Mouse (Mus musculus) central nervous system, embryonic 11.5 days (tissue): ENCODE data around the gene Jph4. TPM values are rescaled to one million over a fixed set of nuclear protein-coding genes. Genes with fewer than 3 reads are reported as not detected.

ENCODE experiments used
- polyA plus RNA-seq: library from polyadenylated mRNA; depleted of rRNA; stranded (reverse); fragments of >200 nt; gene quantifications from 2 replicates; pipeline ENCODE4 v1.2.3, GENCODE M21; 2012; rRNA removed

The Jph4 gene
- polyA plus RNA-seq, result 12.3 and 15.7 TPM in 2 replicates

GRCm38 (mm10) chr14:55116425-55117200 lies at the start of gene Jph4:
Gene Jph4 (minus strand): TSS chr14:55116935.

DNA sequence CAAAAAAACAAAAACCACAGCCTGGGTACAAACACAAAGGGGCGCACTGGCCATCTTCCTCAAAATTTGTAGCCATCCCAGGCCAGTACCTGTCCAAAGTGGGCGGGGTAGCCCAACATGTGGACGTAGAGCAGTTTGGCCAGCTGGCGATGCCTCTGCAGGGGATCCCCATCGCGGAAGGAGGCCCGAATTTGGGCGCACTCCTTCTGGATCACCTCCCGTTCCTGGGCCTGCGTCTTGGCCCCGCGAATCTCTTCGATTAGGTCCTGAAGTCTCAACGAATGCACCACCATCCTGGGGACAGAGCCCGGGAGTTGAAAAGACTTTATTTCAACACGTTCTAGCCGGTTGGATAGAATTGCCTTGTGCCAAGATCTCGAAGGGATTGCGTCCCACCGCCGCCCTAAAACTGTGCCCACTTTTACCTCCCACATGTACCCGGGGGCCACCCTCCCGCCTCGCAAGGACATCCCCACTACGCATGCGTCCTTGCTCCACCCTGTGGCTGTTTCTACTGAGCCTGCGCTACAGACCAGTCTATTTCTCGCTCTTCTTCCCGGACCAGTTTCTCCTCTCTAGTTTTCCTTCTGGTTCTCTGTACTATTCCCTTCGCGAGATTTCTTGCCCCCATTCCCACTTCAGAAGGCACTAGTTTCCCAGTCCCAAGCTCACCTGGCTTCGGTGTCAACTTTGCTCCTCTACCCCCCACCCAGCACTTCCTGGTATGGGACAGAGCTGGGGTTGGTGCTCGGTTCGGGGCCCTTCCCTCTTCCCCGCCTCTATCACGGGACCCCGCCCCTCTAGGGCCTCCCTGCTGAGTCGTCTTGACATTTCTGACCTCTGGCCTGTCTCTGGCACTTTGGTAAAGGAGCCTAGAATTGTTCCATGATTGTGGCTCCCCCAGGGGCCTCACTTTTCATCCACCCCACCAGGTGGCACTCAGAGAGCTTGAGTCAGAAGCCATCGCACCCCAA lies 10.6 kb downstream of the Jph4 start, which contains the start of gene Ap1g2:
Ap1g2 (minus strand) TSS at position 758 of the 974 bp plus-strand sequence.

DNA sequence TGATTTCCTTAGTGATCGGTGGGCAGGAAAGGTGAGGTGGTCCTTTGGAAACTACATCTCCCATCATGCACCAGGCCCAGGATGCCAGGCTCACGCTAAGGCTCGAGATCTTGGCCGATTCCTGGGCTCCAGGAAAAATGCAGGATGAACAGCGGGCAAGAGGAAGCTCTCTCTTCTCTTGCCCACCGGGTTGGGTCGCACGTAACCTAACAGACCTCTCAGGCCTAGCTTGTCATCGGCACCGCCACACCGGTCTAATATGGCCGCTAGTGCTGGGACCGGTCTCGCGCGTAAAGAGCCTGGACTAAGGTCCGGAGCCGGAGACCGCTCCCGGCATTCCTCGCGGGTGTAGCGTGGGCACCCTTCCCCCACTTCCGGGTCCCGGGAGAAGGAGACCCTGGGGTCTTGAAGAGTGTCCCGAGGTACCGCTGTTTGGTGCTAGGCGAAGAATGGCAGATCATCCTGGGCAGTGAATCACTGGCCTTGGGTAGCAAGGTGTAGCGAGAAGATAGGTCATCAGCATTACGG lies 22.0 kb downstream of the Jph4 start, which contains the start of gene Thtpa:
Thtpa (plus strand) TSS at position 81 of the 528 bp plus-strand sequence.

DNA sequence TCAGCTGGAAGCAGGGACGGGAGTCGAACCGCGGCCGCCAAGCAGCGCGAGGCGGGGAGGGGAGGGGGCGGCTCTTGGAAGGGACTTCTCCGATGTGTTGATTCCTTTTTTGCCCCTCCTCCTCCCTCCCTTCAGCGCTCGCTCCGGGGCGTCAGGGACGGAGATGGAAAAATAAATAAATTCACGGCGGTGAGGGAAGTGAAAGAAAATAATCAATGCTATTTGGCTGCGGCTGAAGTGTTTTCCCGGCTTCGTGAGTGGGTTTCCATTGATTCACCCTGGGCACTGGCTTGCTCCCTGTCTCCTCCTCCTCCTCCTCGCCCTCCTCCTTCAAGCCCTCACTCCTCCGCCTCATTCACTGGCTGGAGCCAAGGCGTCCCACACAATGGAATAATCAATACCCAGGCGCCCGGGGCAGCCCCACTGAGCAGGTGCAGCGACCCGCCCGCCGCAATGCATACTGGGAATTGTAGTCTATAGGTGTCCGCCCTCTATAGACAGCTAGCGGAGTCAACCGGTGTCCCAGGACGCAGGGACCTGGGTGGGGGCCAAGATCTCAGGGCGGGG lies 24.6 kb downstream of the Jph4 start, which contains the start of gene Zfhx2:
Zfhx2 (minus strand) TSS at position 314 of the 567 bp plus-strand sequence.

Other genes with a start within 250 kb of the Jph4 start
- 8.0 and 11.2 TPM in 2 replicates for gene Homez, start 246.0 kb downstream of the Jph4 start, polyA plus RNA-seq
- gene Ppp1r3e, start 239.4 kb downstream of the Jph4 start, polyA plus RNA-seq, result 6.4 and 6.8 TPM in 2 replicates
- 33.6 and 40.4 TPM in 2 replicates for gene Bcl2l2, start 233.6 kb downstream of the Jph4 start, polyA plus RNA-seq
- 0.31 and 0.50 TPM in 2 replicates for gene Gm20521, start 233.5 kb downstream of the Jph4 start, polyA plus RNA-seq
- 563 and 639 TPM in 2 replicates for gene Pabpn1, start 224.4 kb downstream of the Jph4 start, polyA plus RNA-seq
- gene Slc22a17, start 203.8 kb downstream of the Jph4 start, polyA plus RNA-seq, result 183 and 215 TPM in 2 replicates
- 29.7 and 43.7 TPM in 2 replicates for gene Efs, start 190.8 kb downstream of the Jph4 start, polyA plus RNA-seq
- gene Il25, start 184.2 kb downstream of the Jph4 start, polyA plus RNA-seq, result 0.14 and 0.22 TPM in 2 replicates
- gene Cmtm5, start 180.7 kb downstream of the Jph4 start, polyA plus RNA-seq, result 0.53 and 3.1 TPM in 2 replicates
- gene Myh6, start 150.0 kb downstream of the Jph4 start, polyA plus RNA-seq, result 39.9 and 46.8 TPM in 2 replicates
- not detected in 2 replicates for gene Gm17428, start 140.0 kb downstream of the Jph4 start, polyA plus RNA-seq
- 49.1 and 69.1 TPM in 2 replicates for gene Myh7, start 122.3 kb downstream of the Jph4 start, polyA plus RNA-seq
- 74.5 and 85.9 TPM in 2 replicates for gene Ngdn, start 101.5 kb downstream of the Jph4 start, polyA plus RNA-seq
- gene Zfhx2, start 24.6 kb downstream of the Jph4 start, polyA plus RNA-seq, result 12.8 and 14.9 TPM in 2 replicates
- gene Thtpa, start 22.2 kb downstream of the Jph4 start, polyA plus RNA-seq, result 8.5 and 12.3 TPM in 2 replicates
- 8.8 and 9.0 TPM in 2 replicates for gene Ap1g2, start 10.3 kb downstream of the Jph4 start, polyA plus RNA-seq
- gene Dhrs2, start 105.1 kb upstream of the Jph4 start, polyA plus RNA-seq, result 0.14 TPM in 1 of 2 replicates, not detected in the other